Mouse (Mus musculus): ENCODE measurements around the gene Klhl2.

Gene Klhl2

DNA sequence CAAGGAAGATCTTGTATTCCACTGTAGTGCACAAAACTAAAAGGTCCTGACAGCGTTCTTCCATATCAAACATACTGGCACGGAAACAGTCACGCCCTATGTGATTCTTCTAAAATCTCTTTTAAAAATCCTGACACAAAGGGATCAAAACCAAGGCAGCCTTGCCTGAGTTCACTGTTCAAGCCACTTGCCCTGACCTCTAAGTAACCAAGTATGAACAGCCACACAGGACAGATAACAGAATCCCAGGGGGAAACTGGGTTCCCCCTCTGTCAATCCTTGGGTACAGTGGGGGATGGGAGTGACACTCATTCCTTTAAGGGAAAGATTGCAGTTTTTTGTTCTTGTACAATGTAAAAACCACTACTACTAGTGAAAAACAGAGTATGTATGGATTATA, 19.9 kb downstream of the Klhl2 start:
- no peak for DNase-seq

DNA sequence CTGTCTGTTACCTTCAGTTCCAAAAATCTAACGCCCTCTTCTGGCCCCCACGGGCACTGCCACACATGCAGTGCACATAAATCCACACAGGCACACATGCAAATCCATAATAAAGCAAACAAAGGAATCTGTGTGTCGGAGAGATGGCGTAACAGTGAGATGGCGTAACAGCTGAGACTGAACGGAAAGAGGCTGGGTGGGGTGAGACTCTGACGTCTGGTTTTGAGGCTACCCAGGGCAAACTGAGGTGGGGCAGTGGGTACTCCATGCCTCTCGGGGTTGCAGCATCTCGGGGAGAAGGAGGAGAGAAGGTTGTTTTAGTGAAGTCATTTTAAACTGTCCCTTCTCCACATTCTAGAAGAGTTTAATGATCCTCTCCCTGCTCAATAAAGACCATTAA, 20.4 kb downstream of the Klhl2 start:
- no peak for DNase-seq

GRCm38 (mm10) chr8:64828466-64828865, 21.4 kb downstream of the Klhl2 start:
- DNase-seq, result no peak

DNA sequence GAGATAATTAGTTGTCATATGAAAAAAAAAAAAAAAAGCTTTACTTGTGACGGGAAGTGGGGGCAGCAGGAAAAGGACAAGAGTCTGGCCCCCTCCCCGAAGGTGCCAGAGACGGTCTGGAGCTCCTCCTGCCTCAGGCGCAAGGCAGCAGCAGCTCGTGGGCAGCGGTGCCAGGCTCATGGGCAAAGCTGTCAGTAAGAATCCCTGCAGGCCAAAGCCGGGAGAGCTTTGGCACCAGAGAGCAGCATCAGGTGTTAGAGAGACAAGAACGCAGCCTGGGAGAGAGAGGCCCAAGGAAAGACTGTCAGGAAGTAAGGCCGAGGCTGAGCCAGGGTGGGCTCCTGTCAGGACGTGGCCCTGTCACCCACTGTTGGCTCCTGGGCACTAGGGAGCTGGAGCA, 22.5 kb downstream of the Klhl2 start:
- no peak for DNase-seq

DNA sequence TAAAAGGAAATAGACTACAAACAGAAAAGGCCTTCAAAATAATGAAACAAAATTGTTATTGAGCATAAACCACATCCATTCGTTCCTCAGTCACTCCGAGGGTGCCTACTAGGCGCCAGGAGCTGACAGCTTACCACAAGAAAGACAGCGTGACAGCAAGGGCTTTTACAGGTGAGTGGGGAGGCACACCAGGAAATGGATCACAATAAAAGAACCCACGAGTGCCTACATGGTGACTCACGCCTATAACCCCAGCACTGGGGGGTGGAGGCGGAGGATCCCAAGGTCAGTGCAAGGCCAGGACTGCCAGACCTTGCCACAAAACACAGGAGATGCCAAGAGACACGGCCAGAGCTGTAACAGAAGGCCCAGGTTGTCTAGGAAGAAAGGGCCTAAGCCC, 23.4 kb downstream of the Klhl2 start:
- DNase-seq, result no peak

DNA sequence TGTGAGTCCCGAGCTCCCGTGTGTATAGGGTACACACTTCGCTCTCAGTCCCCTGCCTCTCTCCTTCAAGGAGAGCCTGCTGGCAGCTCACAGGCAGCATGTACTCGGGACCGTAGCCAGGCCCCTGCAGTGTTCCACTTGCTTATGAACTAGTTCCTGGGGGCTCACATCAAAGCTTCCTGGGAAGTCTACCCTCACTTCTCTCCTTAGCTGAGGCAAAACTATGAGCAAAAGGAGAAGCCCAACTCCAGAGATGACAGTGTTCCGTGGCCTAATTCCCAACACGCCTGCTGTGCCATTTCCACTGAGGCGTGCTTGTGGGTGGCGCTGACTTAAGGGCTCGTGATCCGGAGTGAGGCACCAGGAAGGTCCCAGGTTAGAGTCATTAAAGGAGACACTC, 25.9 kb downstream of the Klhl2 start:
- peak; percentile 78 for DNase-seq

- DNase-seq, result no peak
Measured at GRCm38 (mm10) chr8:64820940-64821339, 28.9 kb downstream of the Klhl2 start.

GRCm38 (mm10) chr8:64811790-64812189, 38.0 kb downstream of the Klhl2 start:
- DNase-seq, result no peak

DNA sequence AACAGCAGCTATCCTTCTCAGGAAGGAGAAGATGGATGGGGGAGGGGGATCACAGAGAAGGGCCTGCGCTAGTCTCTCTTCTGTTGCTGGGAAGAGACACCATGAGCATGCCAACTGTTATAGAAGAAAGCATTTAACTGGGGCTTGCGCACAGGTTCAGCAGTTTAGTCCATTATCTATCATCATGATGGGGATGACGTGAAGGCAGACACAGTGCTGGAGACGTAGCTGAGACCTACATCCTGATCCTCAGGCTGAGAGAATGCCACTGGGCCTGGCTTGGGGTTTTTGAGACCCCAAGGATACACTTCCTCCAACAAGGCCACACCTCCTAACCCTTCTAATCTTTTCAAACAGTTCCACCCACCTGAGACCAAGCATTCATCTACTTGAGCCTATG, 38.7 kb downstream of the Klhl2 start:
- no peak for DNase-seq

DNA sequence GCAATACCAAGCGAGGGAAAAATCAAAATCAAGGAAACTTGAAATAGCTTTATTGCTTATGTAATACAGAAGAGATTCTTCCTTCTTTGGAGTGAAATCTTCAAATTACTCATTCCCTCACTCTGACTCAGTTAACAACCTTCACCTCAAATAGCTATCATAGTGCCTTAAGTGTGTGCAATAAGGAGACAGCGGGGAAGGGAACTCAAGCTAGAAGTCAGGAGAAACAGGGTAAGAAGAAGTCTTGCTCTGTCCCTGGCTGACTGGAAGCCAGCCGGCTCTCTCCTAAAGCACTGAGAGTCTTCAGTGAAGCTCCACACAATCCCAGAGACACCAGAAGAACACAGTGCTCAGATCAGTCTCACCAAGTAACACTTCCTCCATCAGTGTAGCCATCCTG, 43.3 kb downstream of the Klhl2 start:
- no peak for DNase-seq

DNA sequence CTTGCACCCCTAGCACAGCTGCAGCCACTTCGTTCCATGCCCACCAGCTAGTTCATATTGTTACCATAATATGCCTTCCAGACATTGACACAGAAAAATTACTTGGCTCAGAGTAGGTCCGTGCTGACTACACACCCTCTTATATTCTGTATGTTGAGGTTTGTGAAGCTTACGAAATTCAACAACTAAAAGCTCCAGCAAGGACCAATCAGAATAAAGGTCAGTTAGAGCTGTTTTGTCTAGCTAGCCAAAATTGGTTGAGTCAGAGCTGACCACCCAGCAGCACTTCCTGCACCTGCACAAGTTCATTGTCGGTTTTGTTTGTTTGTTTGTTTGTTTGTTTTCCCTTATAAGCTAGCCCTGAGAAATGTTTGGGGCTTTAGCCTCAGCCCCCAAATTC, 44.8 kb downstream of the Klhl2 start:
- no peak for DNase-seq

GRCm38 (mm10) chr8:64799306-64799705, 50.5 kb downstream of the Klhl2 start:
- no peak for DNase-seq

- no peak for DNase-seq
Measured at GRCm38 (mm10) chr8:64798503-64798902, 51.3 kb downstream of the Klhl2 start.

GRCm38 (mm10) chr8:64797751-64798150, 52.1 kb downstream of the Klhl2 start:
- DNase-seq, result no peak

DNA sequence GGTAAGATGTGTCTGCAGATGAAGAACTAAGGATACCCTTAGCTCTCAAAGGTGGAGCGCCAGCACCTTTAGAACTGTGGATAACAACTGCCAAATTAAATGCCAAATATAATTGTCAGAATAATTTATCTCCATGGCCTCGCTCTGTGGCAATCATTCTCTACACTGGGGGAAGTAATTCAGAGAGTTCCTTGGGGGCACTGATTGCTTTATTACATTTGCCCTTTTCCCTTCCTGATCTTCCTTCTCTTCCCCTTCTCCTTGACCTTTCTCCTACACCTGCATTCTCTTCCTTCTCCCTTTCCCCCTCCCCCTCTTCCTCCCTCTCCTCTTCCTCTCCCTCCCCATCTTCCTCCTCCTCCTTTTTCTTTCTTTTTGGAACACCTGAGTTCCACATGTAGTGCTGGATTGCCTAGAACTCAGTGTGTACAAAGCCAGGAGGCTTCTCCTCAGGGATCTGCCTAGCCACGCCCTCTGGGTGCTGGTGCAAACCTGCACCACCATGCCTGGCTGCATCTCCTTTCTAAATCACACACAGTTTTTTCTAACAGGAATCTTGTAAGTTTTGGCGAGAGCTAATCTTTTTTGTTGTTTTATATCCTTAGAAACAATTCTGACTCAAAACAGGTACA, 58.5 kb downstream of the Klhl2 start:
- no peak for DNase-seq

DNA sequence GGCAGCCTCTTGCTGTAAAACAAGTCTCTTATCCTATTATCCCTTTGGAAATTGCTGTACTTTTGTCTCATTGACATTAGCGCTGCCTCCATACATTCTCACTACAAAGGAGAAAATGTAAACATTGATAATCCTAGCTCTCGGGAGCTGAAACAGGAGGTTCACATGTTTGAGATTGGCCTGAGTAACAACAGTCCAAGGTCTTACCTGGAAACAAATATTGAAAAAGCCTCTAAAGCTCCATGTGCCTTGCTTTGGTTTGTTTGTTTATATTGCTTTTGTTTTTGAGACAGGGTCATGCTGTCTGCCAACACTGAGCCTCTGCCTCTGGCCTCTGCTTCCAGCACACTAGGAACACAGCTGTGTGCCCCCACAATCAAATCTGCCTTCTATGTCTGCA, 59.4 kb downstream of the Klhl2 start:
- DNase-seq, result no peak

GRCm38 (mm10) chr8:64788715-64789114, 61.1 kb downstream of the Klhl2 start:
- peak; percentile 51 for DNase-seq

DNA sequence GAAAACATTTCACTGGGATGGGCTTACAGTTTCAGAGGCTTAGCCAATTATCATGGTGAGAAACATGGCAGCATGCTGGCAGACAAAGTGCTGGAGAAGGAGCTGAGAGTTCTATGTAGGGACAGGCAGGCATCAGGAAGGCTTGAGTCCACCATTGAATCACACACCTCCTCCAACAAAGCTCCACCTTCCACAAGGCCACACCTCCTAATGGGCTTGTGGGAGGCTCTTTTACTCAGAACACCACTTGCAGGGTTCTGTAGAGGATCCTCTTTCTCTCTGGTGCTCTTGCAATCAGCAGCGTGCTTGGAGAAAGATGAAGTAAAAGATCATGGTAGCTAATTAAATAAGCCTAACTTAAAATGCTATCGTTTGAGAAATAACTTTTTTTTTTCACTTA, 63.0 kb downstream of the Klhl2 start:
- no peak for DNase-seq

DNA sequence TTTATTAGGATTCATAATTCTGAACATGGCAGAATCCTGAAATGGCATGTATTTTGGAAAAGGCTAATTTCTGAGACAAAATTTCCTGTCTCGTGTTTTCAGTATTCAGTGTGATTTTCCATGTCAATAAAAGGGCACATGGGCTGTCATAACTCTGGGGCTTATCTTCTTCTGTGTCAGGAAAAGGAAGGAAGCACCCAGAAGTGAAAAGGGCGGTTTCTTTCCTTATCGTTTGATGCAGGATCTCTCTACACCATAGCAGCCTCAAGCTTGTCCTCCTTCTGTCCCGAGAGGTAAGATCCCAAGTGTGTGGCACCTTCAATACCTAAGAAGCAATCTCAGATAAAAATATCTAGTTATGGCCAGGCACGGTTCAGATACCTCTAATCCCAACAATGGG, 65.6 kb downstream of the Klhl2 start:
- DNase-seq, result no peak

DNA sequence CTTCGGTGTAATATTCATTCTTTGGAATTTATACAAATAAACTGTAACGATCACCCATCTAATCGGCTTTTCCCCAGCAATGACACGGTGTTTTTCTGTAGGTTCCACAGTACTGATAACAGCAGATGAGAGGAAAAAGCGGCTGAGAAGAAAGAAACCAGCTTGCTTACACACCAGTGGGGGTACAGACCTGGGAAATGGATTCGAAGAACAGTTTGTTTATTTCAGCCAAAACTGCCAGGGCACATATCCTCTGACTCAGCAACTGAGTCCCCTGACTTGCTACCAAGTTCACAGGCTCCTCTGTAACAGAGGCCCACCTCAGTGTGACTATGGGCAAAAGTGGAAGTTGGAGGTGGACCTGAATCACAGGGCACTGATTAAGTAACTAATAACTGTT, 67.9 kb downstream of the Klhl2 start:
- DNase-seq, result no peak

GRCm38 (mm10) chr8:64777925-64778324, 71.9 kb downstream of the Klhl2 start:
- DNase-seq, result no peak

GRCm38 (mm10) chr8:64774136-64774535, 75.7 kb downstream of the Klhl2 start:
- no peak for DNase-seq

DNA sequence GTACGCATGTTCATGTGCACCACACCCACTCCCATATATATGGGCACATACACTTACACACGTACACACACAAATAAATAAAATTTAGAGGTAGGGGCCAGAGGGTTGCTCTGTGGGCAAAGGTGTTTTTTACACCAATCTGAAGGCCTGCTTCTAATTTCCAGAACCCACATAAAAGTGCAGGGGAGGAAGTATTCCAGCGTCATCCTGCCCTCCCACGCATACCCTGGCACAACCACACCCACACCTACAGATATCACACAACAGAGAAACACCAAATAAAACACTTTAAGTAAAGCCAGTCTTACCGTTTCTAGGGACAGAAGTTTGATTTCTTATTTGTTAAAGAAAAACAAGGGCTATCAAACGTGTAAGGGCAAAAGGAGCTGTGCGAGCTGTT, 79.0 kb downstream of the Klhl2 start:
- DNase-seq, result no peak

GRCm38 (mm10) chr8:64769586-64769985, 80.2 kb downstream of the Klhl2 start:
- DNase-seq, result no peak

- no peak for DNase-seq
Measured at GRCm38 (mm10) chr8:64768645-64769044, 81.2 kb downstream of the Klhl2 start.

DNA sequence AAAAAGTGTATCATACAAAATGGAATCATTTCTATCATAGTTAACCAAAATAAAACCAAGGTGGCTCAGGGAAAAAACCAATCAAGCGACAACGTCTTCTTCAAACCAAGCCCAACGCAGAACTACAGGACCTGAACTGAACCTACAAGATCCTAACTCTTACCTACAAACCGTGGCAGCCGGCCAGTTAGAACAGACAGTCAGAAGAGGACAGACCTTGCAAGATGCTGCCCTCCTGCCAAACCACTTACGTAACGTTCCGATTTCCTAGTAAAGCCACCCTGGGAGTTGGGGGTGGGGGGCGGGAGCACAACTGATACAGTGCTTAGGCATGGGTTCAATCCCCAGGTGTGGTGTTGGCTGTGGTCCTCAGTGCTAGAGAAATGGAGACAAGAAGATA, 82.8 kb downstream of the Klhl2 start:
- no peak for DNase-seq

Measured in right cerebral cortex, adult 18-20 months (tissue).